Mouse (Mus musculus): ENCODE measurements at regions not wholly inside any gene's neighbourhood (a gene's known extent, or its start where the extent isn't known, plus 50 kb on each side); places are given as distances from the start of the nearest gene placed in this dataset.

DNA sequence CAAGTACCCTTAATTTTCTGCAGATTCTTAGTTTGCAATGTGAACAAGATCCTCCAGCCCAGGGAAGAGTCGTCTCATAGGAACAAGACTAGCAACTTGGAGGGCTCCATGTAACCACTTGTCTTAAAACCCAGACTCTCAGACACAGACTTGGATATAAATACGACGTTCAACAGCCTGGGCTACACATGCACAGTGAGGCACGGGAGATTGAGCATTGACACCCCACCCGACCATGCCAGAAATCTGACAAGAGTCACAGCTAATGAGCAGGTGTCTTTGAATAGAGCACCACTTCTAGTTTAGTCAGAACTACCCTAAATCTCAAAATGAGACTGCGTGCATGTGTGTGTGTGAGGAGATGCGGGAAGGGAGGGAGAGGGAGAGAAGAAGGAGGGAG is 243.5 kb downstream of the Sox4 start:
- no peak for DNase-seq (ENCODE audit: extremely low read depth, low read depth, low spot score)

DNA sequence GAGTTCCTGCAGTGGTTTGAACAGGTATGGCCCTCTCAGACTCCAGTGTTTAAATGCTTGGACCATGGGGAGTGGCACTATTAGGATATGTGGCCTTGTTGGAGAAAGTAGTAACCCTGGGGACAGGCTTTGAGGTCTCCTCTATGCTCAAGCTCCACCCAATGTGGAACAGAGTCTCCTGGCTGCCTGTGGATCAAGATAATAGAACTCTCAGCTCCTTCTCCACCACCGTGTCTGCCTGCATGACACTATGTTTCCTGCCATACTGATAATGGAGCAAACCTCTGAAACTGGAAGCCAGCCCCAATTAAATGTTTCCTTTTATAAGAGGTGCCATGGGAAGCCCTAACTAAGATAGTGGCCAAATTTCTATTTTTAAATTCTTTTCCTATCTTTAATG is 252.2 kb downstream of the Sox4 start:
- DNase-seq (ENCODE audit: extremely low read depth, low read depth, low spot score) = no peak

DNA sequence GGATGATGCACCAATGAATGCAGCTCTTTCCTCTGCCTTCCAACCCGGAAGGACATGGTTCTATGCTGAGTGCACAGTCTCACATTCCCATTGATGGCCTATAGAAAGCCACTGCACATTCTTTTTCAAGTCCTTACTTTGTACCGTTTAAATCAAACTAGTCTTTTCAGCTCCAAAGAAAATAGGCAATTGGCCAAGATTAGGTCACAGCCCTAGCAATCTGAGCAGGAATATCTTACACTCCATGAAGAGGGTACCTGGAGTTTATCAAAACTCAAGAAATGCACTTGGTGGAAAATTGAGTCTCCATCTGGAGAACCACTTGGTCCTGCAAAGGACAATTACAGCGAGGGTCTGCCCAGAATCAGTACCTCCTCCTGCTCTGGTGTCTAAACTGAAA is 253.4 kb downstream of the Sox4 start:
- no peak for DNase-seq (ENCODE audit: extremely low read depth, low read depth, low spot score)

DNA sequence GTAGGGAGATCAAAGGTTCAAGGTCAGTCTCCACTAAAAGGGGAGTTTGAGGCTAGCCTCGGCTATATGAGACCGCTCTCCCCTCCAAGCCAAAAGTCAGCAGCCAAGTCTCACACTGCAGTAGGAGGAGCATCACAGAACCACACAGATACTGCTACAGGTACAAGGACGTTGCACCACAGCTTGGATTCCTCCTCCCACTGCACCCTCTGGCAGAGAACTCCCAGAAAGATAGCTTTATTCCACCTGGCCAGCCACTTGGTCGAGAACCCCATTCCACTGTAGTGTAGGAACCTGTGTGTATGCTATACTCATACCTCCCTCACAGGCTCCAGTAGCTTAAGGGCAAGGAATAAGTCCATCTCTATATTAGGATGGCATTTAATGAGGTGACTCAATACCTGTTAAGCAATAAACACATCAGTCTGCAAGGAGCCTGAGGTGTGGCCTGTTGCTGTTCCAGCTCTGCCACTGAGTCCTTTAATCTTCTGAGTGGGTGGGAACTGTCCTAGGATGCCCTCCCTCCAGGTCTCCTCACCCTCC is 254.0 kb downstream of the Sox4 start:
- peak; percentile 92 for DNase-seq (ENCODE audit: extremely low read depth, low read depth, low spot score)

DNA sequence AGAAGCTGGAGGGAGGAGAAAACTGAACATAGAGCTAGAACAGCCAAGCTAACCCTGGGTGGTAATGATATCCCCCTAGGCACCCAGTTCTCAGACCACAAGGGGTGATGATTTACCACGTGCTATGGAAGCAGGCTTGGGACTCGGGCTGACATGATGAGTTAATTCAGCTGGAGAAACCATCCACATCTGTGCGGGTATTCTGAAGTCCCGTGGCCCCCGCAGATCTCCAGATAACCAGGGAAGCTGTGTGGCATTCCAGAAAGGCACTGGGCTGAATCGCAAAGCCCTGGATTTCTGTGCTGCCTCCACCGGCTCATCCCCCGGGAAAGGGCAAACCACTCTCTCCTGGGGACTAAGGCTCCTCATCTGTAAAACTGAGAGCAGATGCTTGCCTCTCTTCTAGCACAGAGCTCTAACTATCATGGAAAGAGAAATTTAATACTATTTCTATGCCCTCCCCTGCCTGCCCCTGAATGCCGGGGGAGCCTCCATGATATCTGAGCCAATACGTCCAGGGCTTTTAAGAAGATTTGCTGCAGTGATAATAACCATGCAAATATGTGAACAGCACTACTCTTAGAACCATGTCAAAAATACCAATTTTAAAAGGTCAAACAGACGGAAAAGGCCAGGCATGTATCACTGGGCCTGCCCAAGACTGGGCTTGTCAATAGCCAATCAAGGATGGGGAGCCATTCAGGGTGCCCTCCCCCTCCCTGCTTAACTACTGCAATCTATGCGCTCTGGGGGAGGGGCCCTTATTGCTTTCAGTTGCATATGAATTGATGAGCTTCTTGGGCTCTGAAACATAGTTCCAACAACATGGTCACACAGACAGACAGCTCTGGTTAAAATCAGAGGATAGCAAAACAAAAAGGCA is 255.5 kb downstream of the Sox4 start:
- no peak for DNase-seq (ENCODE audit: extremely low read depth, low read depth, low spot score)

DNA sequence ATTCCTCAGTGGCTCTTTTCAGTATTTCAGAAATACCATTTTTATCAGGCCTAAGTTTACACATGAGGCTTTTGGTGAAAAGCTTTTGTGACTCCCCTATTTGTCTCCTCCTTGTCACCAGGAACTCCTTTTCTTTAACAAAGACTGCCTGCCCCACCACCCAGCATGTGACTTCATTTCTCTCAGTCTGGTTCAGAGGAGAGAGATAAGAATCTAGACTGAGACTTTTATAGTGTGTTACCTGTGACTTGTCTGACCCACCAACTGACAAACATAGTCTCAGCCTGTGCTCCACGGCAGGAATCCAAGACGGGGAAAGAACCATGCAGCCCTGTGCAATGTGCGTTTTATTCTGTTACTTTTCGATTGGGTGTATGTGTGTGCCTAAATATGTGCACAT is 260.4 kb downstream of the Sox4 start:
- DNase-seq (ENCODE audit: extremely low read depth, low read depth, low spot score) = no peak

DNA sequence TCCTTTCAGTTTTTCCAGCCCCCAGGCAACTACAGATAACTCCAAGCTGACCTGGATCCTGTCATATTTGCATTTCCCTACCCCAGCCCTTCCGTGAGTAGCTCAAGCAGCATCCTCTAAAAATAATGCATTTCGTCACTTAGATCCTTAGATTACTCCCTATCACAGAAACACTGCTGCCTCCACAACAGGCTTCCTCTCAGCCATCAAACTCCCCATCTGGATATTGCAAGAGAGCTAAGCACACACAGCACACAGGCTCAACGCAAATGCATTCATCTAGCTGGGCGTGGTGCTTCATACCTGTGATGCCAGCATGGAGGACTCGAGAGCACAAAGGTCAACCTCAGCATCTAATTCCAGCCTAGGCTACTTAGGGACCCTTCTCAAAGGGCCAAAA is 260.9 kb downstream of the Sox4 start:
- no peak for DNase-seq (ENCODE audit: extremely low read depth, low read depth, low spot score)

DNA sequence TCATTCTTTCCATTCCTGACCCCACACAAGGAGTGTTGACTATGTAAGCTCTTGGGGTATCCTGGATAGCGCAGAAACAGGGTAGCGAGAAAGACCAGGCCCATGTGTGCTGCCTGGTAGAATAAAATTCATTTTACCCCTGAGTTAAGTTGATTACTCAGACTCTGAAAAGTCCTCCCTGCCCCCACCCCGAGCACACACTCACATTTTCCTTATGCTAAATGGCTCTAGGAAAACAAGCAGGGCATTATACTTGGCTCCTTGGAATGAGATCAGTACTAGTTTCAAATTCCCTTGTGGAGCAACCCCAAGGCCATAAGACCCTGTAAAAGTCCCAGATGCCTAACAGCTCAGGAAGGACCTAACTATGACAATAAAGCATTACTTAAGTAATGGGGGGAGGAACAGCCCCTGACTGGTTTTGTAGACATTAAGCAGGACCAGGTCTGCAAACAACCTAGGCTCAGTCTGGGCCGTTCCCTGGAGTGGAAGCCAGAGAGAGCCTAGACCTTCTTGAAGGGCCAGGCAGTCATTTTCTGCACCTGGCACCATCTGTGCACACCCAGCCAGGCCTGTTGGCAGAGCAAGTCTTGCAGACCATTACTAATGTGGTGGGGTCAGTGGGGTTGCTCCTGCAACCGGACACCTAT is 262.9 kb downstream of the Sox4 start:
- DNase-seq (ENCODE audit: extremely low read depth, low read depth, low spot score) = no peak

DNA sequence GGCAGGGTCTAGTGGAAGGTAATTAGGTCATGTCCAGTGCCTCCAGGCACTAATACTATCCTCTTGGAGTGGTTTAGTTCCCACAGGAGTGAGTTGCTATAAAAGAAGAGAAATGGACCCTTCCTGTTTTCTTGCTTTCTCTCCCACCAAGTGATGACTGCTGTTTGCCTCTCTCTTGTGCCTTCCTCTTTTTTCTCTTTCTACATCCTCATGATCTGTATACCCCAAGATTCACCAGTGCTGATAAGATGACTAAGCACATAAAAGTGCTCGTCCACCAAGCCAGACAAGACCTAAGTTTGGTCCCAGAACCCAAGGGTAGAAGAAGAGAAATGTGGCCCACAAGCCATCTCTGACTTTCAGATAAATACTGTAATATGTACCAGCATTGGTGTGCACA is 265.7 kb downstream of the Sox4 start:
- DNase-seq (ENCODE audit: extremely low read depth, low read depth, low spot score) = no peak

DNA sequence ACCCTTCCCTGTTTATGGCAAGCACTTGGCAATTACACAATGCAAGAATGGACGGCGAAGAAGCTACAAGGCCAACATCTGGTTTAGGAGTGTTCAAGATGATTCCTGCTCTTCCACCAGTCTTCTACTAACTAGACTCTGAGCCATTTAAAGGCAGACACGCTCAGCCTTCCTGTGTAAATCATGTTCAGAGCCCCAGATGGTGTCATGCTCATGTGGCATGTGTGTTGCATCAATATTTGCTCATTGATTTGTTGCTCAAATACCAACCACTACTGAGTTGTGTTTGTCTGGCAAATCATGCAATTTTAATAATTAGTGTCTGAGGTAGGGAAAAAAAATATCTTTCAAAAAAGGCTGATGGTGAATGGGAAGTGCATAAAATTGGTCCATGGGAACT is 269.2 kb downstream of the Sox4 start:
- no peak for DNase-seq (ENCODE audit: extremely low read depth, low read depth, low spot score)

DNA sequence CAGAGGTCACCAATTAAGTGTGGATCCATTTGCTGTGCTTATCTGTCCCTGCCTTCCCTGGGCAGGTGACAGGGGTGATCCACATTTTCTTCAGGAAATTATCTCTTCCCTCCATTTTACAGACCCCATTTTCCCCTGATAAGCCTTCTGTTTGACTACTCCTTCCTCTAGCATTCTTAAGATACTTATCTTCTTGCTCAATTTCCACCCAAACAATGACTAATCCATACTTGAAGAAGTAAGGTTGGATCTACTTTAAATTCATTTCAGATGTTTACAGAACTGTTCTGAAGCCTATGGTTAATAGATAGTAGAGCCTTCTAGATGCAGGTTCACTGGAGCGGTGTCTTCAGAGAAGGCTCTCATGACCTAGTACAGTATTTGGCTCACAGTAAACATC is 273.2 kb downstream of the Sox4 start:
- no peak for DNase-seq (ENCODE audit: extremely low read depth, low read depth, low spot score)

DNA sequence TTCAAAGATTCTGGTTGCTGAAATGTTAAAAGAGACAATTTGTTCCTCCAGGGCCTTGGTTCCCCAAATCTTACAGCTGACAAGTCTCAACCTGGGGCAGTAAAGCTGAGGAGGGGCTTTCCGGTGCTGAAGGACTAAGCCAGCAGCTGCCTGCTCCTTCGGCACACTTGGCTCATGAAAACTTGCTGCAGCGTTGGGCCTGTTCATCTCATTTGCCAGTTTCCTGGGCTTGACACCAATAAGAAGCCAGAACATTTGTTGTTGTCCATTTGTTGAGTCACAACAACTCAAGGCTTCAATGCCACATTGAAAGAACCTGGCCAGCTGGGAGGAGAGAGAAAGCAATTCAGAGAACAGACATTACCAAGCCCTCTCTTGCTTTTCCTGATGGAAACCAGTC is 279.9 kb downstream of the Sox4 start:
- no peak for DNase-seq (ENCODE audit: extremely low read depth, low read depth, low spot score)

DNA sequence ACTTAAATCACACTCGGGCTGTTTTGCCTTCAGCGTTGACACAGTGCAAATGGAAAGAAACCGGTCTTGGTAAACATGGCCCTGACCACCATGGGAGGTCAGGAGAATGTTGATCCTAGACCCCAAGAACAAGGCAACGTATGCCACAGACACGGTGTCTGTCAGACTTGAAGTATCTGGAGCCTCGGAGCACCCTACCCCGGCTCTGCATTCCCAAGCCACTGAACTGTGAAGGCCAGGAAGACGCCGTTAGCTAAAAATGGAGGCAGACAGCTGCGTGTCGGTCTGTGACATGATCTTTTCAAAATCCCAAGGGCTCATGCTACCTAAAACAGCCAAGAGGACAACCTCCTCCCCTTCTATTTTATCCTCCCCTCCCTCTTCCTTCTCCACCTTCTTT is 282.0 kb downstream of the Sox4 start:
- DNase-seq (ENCODE audit: extremely low read depth, low read depth, low spot score) = no peak

DNA sequence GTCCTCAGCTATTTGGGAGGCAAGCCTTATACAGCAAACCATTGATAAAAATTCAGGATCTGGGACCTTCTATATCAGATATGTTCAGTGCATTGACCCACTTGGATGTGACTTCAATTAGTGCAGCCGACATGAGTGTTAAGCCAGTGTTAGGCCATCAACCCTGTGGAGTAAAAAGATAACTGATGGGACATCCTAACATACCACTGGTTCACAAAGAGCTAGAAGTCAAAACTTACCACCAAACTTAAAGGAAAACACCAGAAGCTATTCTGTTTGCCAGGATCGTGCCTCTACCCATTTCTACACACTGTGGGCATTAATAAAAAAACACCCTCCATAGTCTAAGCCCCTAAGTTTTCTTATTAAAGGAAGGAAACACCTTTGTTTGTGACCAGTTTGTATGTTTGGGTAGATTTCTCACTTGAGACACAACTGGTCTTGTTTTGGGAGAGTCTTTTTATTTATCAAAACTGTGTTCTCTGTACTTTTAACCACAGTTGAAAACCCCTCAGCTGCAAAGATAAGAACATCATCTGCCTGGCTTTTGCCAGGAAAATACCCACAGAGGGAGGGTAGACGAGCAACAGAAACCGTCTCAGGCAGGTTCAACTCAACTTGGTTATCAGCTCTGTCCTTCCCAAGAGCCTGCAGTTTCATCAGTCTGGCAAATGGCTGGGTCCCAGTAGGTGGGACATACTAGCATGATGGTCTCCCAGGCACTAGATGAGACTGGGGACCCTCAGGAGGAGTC is 283.5 kb downstream of the Sox4 start:
- DNase-seq (ENCODE audit: extremely low read depth, low read depth, low spot score) = no peak

DNA sequence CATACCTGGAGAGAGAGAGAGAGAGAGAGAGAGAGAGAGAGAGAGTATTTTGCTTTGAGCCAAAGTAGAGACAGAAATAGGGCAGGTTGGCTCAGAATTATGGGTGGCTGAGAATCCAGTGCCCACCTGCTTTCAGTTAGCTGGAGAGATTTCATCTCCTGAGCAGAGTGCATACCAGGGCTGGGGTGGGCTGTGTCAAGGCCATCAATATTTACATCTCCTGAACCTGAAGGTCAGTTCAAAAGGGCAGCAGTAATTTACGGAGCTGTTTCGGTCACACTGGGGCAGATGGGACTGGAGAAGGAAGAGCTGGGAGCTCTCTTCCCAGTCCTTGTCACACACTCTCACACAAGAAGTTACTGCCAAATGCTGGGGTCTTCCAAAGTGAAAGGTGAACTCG is 286.7 kb downstream of the Sox4 start:
- DNase-seq (ENCODE audit: extremely low read depth, low read depth, low spot score) = no peak

DNA sequence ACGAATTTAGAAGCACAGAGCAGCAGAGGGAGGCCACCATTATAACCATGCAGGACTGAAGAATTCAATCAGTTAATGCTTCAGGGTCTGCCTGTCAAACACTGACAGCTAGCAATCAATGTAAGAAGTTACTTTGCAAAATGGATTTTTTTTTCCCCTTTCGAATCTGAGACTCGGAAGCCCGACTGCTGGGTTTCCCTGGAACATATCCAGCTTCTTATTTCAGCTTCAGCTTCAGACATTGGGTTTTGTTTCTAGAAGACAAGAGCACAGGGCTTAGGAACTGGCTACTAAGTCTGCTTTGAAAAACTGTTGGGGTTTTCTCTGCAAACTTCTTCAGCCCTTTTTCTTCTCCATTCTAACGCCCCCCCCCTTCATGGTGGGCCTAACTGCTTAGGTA is 288.4 kb downstream of the Sox4 start:
- no peak for DNase-seq (ENCODE audit: extremely low read depth, low read depth, low spot score)

DNA sequence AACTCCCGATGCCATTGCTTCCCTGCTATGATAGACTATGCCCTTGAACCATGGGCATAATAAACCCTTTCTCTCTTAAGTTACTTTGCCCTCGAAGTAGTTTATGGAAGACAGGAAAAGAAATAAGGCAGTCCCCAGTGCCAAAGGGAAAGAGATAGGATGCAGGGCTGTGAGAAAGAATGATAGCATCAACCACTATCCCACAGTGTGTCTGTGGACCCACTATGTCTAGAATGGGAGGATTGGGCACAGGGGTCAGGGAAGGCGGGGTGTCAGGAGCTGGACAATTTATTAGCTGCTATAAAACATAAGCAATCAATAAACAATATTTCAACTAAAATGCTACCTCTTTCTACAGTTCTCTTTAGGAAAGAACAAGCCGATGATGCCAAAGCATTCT is 288.8 kb downstream of the Sox4 start:
- no peak for DNase-seq (ENCODE audit: extremely low read depth, low read depth, low spot score)

DNA sequence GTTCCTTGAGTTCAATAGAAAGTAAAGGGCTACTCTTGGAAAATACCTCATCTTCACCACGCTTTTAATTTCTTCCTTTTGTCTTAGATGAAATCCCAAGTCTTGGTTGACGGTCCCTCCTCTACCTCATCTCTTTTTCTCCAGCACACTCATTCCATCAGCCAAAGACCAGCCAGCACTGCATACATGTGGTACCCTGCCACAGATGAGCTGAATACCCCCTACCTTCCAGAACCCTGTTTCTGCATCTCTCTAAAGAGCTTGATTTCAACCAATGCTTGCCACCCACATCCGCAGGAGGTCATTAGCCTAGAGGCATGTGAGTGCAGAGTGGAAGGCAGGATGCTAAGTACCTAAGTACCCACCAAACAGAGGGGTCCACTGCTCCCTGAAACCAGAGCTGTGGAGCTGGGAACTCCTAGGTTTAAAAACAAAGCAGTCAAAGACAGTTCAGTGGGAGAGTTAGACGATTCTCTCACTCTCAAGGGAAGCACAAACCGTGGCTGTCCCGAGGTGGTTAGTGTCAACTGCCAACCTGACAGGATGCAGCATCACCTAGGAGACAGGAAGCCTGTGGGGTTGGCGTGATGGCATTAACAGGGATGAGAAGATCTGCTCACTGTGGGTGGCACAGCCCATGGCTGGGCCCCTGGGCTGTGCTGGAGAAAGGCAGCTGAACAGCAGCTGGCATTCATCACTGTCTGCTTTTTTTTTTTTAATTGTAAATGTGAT is 289.4 kb downstream of the Sox4 start:
- no peak for DNase-seq (ENCODE audit: extremely low read depth, low read depth, low spot score)

DNA sequence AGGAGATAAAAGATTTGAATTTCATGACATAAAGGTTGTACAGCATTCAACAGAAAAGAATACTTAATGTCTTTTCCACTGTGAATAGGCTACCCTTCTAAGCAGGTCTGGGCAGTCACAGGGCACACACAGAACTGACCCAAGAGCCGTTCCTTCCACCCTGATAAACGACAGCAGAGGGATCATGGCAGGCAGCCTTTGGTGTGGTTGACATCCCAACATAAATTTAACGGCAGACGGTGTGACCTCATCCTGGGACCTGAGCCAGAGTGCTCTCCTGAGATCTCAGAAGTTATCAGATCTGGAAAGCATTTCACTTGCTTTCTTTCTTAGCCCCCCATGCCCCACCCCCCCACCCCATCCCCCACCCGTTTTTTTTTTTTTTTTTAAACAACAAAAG is 290.1 kb downstream of the Sox4 start:
- DNase-seq (ENCODE audit: extremely low read depth, low read depth, low spot score) = no peak

DNA sequence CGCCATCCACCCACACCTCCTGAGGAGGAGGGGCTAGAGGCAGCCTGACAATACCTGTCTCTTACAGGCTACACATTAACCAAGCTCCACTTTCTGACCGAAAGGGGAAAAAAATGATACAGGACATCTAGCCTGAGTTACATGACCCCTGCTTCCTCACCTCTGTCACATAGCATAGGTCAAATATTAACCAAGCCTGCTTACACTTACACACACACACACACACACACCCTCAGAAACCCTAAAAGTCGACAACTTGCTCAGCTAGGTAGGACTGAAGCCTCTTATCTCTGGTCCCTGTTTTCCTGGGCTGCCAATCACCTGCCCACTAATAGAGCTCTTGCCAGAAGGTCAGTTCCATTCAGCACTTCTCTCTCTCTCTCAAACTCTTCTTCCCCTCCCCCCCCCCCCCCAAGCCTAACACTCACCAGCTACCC is 291.2 kb downstream of the Sox4 start:
- DNase-seq (ENCODE audit: extremely low read depth, low read depth, low spot score) = no peak

DNA sequence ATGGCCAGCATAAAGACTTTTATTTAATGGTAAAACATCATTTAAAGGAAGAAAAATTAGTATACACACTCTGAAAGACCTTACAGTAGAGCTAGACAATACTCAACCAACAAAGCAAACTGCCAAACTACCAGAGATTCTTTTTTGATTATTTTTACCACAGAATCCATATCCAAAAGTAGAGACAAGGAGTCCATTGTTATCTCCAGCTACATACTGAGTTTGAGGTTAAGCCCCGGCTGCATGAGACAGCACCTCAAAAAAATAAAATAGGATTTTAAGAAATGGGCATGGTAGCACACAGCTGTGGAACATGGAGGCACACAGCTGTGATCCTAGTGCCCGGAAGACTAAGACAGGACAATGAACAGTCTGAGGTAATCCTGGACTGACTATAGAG is 293.4 kb downstream of the Sox4 start:
- DNase-seq (ENCODE audit: extremely low read depth, low read depth, low spot score) = no peak

Measured in fat pad, adult 2 months (tissue).